Mouse (Mus musculus) adrenal gland, adult 18-20 months (tissue): ENCODE measurements around the gene Adgrd1. TPM values are rescaled to one million over a fixed set of nuclear protein-coding genes. Genes with fewer than 3 reads are reported as not detected.

Experiments
- DNase-seq, 2 experiments: peaks; one replicate each; pipeline ENCODE4 v3.0.0; 2021 to 2022; ENCODE audit warnings: low spot score in 2 of 2
- total RNA-seq, 2 experiments: library from RNA; stranded (reverse); gene quantifications; 1 replicate in 1 of 2; 2 replicates in 1 of 2; pipeline ENCODE4 v1.2.3; 2021

The Adgrd1 gene
- total RNA-seq, 2 experiments from 2014 or later = 3.2 to 7.8 TPM

GRCm38 (mm10) chr5:129243120-129243519 lies 146.6 kb downstream of the Adgrd1 start:
- no peak for DNase-seq

GRCm38 (mm10) chr5:129244392-129244791 lies 147.8 kb downstream of the Adgrd1 start:
- DNase-seq = no peak

GRCm38 (mm10) chr5:129249080-129249479 lies 152.5 kb downstream of the Adgrd1 start:
- no peak for DNase-seq

Other genes with a start within 250 kb of the Adgrd1 start
- gene Rimbp2, start 143.3 kb upstream of the Adgrd1 start, total RNA-seq = 1 to 10 TPM; 4.0 to 5.3 TPM
- gene Stx2, start 88.2 kb upstream of the Adgrd1 start, total RNA-seq = 10 to 100 TPM; 18.2 to 24.4 TPM
- gene Ran, start 76.7 kb upstream of the Adgrd1 start, total RNA-seq = 100 to 1,000 TPM; 185 to 226 TPM